Comparison of ENCODE assay signal across 14 mouse cellular contexts in the genomic region with DNA sequence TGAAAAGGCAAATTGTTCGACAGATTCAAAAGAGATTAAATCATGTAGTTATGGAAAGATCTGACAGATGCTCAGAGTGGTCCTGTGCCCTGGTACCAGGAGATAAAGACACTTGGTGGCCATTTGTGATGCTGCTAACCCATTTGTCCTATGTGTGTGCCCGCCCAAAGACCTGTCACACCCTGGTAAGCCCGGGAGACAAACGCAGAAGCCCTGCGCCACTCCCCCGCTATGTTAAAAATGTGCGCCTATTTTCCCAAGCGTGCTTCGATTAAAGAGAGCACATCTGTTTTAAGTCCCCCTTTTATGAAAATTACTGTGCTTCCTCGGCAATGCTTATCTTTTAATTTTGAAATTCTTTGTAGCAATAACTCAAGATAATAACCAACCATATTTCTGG. TPM values are rescaled to one million over a fixed set of nuclear protein-coding genes. Genes with fewer than 3 reads are reported as not detected.
DNase-seq lines count a peak whose midpoint lies in the region; ATAC-seq and TF ChIP-seq lines count a peak whose summit lies in the region.
"Had no signal": no experiment of that assay in that cellular context is flagged by ENCODE, and none has a peak within 500 bp of the region (broad histone marks: within the 10 kb centered on the region; RNA-seq: fewer than 3 reads in every experiment).

No protein-coding gene starts in this region.

- H3K36me3 ChIP-seq in heart, embryonic 11.5 days (ENCODE audit: control insufficient read depth, insufficient read depth, low read length): no peaks in the 10 kb centered on the region
- no peaks in the 10 kb centered on the region for H3K36me3 ChIP-seq in heart, adult 2 months (ENCODE audit: control insufficient read depth, insufficient read depth, low read length)
- no peaks in the 10 kb centered on the region for H3K36me3 ChIP-seq in hindbrain, embryonic 13.5 days
- H3K36me3 ChIP-seq in midbrain, embryonic 15.5 days (replicated peaks): no peaks in the 10 kb centered on the region
- H3K36me3 ChIP-seq: limb, embryonic 15.5 days had no signal

- H3K9me3 ChIP-seq in heart, embryonic 11.5 days (replicated peaks; ENCODE audit: control insufficient read depth, low read length): no peaks in the 10 kb centered on the region
- H3K9me3 ChIP-seq in hindbrain, embryonic 13.5 days: peaks cover 7% of the 10 kb centered on the region; the same call in 1 of the 2 replicates
- H3K9me3 ChIP-seq in midbrain, embryonic 15.5 days: no peaks in the 10 kb centered on the region
- H3K9me3 ChIP-seq: limb, embryonic 15.5 days had no signal

- no peak for TF ChIP-seq EP300 in heart, adult 2 months (IDR thresholded peaks at IDR 0.05; ENCODE audit: insufficient read depth, low read depth, low read length)

- H3K4me1 ChIP-seq in heart, embryonic 11.5 days (ENCODE audit: control insufficient read depth, insufficient read depth, low read length): no peaks in the 10 kb centered on the region
- H3K4me1 ChIP-seq in heart, adult 2 months (ENCODE audit: control insufficient read depth, insufficient read depth, low read length): no peaks in the 10 kb centered on the region
- peaks cover 8% of the 10 kb centered on the region for H3K4me1 ChIP-seq in hindbrain, embryonic 13.5 days (replicated peaks)
- peaks cover 8% of the 10 kb centered on the region for H3K4me1 ChIP-seq in midbrain, embryonic 15.5 days
- H3K4me1 ChIP-seq: megakaryocyte, embryonic 14.5 days had no signal

- no peak for TF ChIP-seq CTCF in heart, adult 2 months (IDR thresholded peaks at IDR 0.05)

- no peaks in the 10 kb centered on the region for H3K79me2 ChIP-seq in heart, adult 2 months (replicated peaks; ENCODE audit: control insufficient read depth, insufficient read depth, low read length)

- no peak for TF ChIP-seq POLR2A in heart, adult 2 months (IDR thresholded peaks at IDR 0.05; ENCODE audit: insufficient read depth, low read depth, low read length)

- 21% methylated on average over 10 of the region's 10 CpGs for WGBS in heart, embryonic 11.5 days (ENCODE audit: insufficient replicate concordance)
- WGBS in heart, adult 2 months: 34% methylated on average over 10 of the region's 10 CpGs
- 16% methylated on average over 10 of the region's 10 CpGs for WGBS in hindbrain, embryonic 13.5 days
- 8% methylated on average over 10 of the region's 10 CpGs for WGBS in midbrain, embryonic 15.5 days

- H3K9ac ChIP-seq in heart, embryonic 11.5 days (ENCODE audit: low read depth, low read length): no peak overlapping the region
- no peak overlapping the region for H3K9ac ChIP-seq in heart, adult 2 months (ENCODE audit: low read depth, low read length)
- no peak overlapping the region for H3K9ac ChIP-seq in hindbrain, embryonic 13.5 days
- no peak overlapping the region for H3K9ac ChIP-seq in midbrain, embryonic 15.5 days
- H3K9ac ChIP-seq: limb, embryonic 15.5 days had no signal

- H3K27me3 ChIP-seq in heart, embryonic 11.5 days (ENCODE audit: control insufficient read depth, insufficient read depth, low read length): no peaks in the 10 kb centered on the region
- H3K27me3 ChIP-seq in heart, adult 2 months (ENCODE audit: control insufficient read depth, insufficient read depth, low read length): no peaks in the 10 kb centered on the region
- no peaks in the 10 kb centered on the region for H3K27me3 ChIP-seq in hindbrain, embryonic 13.5 days
- H3K27me3 ChIP-seq in midbrain, embryonic 15.5 days (replicated peaks): no peaks in the 10 kb centered on the region
- H3K27me3 ChIP-seq: limb, embryonic 15.5 days; megakaryocyte, embryonic 14.5 days; Patski had no signal

- H3K4me2 ChIP-seq in heart, embryonic 11.5 days: peak overlapping the region; percentile 51; the same call in 1 of the 2 replicates
- peak overlapping the region; percentile 33; the same call in 1 of the 2 replicates for H3K4me2 ChIP-seq in hindbrain, embryonic 13.5 days
- H3K4me2 ChIP-seq in midbrain, embryonic 15.5 days: peak overlapping the region; percentile 30; the same call in 1 of the 2 replicates

- ATAC-seq in heart, embryonic 11.5 days (replicated peaks; ENCODE audit: insufficient number of reproducible peaks, low FRiP score, low TSS enrichment): no peak
- no peak for ATAC-seq in hindbrain, embryonic 13.5 days (ENCODE audit: low FRiP score)
- no peak for ATAC-seq in midbrain, embryonic 15.5 days (replicated peaks)
- ATAC-seq in inflammation-experienced regulatory T-cells, adult 6 months: no peak
- ATAC-seq: Patski had no signal

- H3K27ac ChIP-seq in heart, embryonic 11.5 days (ENCODE audit: low read depth, low read length): no peak overlapping the region
- no peak overlapping the region for H3K27ac ChIP-seq in heart, adult 2 months
- peak overlapping the region; percentile 70 for H3K27ac ChIP-seq in hindbrain, embryonic 13.5 days
- 0 out of 2 replicates have a peak overlapping the region, but pooled peaks have one; percentile 63 for H3K27ac ChIP-seq in midbrain, embryonic 15.5 days
- H3K27ac ChIP-seq: limb, embryonic 15.5 days had no signal

- DNase-seq in heart, adult 2 months: no peak
- DNase-seq in embryo, embryonic 10 days (ENCODE audit: low spot score): peak; percentile 37
- no peak for DNase-seq in gastrocnemius, postnatal 4 days (ENCODE audit: low spot score in 2 of 2)
- DNase-seq in cerebellum, adult 9-11 months: no peak
- DNase-seq: adrenal gland, postnatal 10 days; cerebellum, adult 11-12 months had no signal

- intact Hi-C loops in heart, adult 2 months (cut with DNase I): no loop called here

- no peak overlapping the region for H3K4me3 ChIP-seq in heart, embryonic 11.5 days (ENCODE audit: low read depth, low read length)
- no peak overlapping the region for H3K4me3 ChIP-seq in heart, adult 2 months
- no peak overlapping the region for H3K4me3 ChIP-seq in hindbrain, embryonic 13.5 days
- no peak overlapping the region for H3K4me3 ChIP-seq in midbrain, embryonic 15.5 days
- H3K4me3 ChIP-seq: limb, embryonic 15.5 days; megakaryocyte, embryonic 14.5 days had no signal

RNA-seq across cellular contexts. Expression of a gene that starts 1.4 kb away (rescaled TPM):
- not detected in 2 replicates for polyA plus RNA-seq in heart, embryonic 11.5 days (2014; fragmentation: Nextera tagmentation; extraction: Ambion mirVana)
- not detected for total RNA-seq in heart, adult 2 months (2021)
- polyA plus RNA-seq in heart, adult 2 months (2012; rRNA removed): 0.08 and 0.09 TPM in 2 replicates
- 0.18 and 0.19 TPM in 2 replicates for polyA plus RNA-seq in hindbrain, embryonic 13.5 days (2015; fragmentation: Nextera tagmentation; extraction: Ambion mirVana)
- polyA plus RNA-seq in midbrain, embryonic 15.5 days (2015; fragmentation: Nextera tagmentation; extraction: Ambion mirVana): 0.34 and 0.40 TPM in 2 replicates
- total RNA-seq in gastrocnemius, postnatal 4 days (2021): under 1 TPM; 0.05 to 0.12 TPM
- not detected for polyA plus RNA-seq in inflammation-experienced regulatory T-cells, adult 6 months (2017; shearing (Covaris generic))
- total RNA-seq: adrenal gland, postnatal 10 days; heart, adult 8-10 months had no signal
- polyA plus RNA-seq: limb, embryonic 15.5 days; Patski had no signal

Comparison
In these comparisons a context has a peak if more than half of its experiments do, and no peak if none do; other contexts are left out.
1. H3K27ac ChIP-seq: peak in hindbrain, embryonic 13.5 days (single experiment) and midbrain, embryonic 15.5 days (single experiment); none in heart, embryonic 11.5 days (single experiment) and heart, adult 2 months (single experiment).
2. Peak in every context shown above with its lines, with median percentiles within 50 percentile points of each other: H3K4me2 ChIP-seq.